Mouse (Mus musculus) brain, embryonic 14.5 days (tissue): Measurements from ENCODE around the gene Car10. TPM values are rescaled to one million over a fixed set of nuclear protein-coding genes. Genes with fewer than 3 reads are reported as not detected.
A peak's percentile ranks its signal among the peaks of the same experiment; 100 is the strongest.

Source experiments
- DNase-seq: peaks from one replicate; pipeline ENCODE4 v3.0.0-alpha.2; 2011; ENCODE audit warnings: low read depth
- CTCF ChIP-seq: fragments of 200-500 bp; IDR thresholded peaks from 2 replicates; pipeline ENCODE4 v1.5.1; 2012; ENCODE audit warnings: inconsistent platforms, mild to moderate bottlenecking, moderate library complexity, borderline replicate concordance; ENCODE audit not compliant: insufficient read depth, insufficient read length; ENCODE audit errors: extremely low read depth
- POLR2A ChIP-seq: fragments of 200-500 bp; IDR thresholded peaks from 2 replicates; pipeline ENCODE4 v1.6.1; 2012; ENCODE audit warnings: mild to moderate bottlenecking, inconsistent platforms, borderline replicate concordance; ENCODE audit not compliant: poor library complexity, insufficient read depth, insufficient read length, severe bottlenecking; ENCODE audit errors: extremely low read depth
- polyA plus RNA-seq: library from polyadenylated mRNA; depleted of rRNA; stranded (reverse); fragments of >200 nt; gene quantifications from 2 replicates; pipeline ENCODE4 v1.2.3, GENCODE M21; 2012

The Car10 gene
- polyA plus RNA-seq, 1 experiment: 28.5 TPM

DNA sequence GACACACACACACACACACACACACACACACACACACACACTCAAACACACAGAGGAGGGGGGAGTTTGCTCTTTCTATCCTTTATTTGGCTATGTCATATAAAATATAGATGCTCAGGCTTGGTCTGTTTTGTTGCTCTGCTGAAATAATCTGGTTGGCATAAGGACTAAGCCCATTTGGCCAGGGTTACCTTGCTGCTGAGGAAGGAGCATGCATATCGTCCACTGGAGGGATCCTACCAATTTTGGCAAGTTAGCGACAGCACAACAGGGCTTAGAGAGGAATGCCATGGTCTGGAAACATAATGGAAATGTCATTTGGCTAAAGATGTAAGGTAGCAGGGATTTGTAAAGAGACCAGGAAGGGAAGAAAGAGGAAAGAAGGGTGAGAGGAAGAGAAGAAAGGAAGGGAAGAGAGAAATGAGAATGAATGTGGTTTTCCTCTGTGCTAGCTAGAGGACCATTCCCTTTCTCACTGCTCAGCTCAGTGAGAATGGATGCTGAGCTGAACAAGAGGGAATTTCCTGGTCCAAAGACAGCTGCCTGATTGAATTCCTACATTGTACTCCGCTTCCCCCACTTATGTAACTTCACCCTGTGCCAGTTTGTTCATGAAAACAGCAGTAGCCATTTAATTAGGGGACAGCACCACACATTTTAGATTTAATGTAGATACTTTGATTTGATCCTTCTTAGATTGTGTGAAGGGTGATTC, 5.4 kb downstream of the Car10 start:
- DNase-seq: no peak
- TF ChIP-seq POLR2A (no peak), CTCF (no peak)

DNA sequence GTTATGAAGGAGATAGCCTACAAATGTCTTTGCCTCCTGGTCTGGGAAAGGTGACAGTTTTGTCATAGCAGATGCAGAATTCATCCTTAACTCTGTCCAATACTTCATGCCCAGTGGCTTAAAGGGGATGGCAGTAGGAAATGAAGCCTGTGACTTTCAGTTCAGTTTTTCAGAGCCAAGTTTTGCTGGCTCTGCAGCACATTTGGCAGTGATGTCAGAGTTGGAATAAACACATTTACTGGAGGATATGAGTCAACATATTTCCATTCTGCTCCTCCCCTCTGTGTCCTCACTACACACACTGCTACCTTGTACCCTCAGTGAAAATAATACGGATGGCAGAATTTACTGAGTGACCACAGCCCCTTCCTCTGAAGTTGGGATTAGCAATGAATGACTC, 11.6 kb downstream of the Car10 start:
- no peak for DNase-seq
- TF ChIP-seq CTCF: no peak
- TF ChIP-seq POLR2A: no peak

DNA sequence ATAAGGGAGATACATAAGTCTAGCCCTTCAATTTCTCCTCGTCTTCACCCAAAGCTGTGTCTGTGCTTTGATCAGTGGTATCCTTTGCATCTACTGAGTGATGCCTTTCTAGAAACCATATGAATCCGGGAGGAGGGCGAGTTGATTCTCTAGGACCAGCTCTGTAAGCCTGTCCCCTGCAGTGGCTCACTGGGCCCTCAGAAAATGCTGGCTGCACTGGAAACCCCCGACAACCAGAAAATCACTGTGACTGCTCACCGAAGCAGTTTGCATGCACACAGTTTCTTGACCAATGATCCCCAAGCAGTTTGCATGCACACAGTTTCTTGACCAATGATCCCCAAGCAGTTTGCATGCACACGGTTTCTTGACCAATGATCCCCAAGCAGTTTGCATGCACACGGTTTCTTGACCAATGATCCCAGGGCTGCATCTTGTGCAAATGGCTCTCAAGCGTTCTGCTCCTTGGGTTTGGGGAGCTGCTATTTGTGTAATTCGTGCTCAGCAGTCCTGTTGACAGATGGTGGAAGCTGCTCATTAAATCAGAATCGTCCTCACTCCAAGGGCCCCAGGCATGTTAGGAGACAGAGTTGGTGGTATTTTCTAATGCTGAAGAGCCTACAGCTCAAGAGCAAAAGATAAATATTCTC, 23.1 kb downstream of the Car10 start:
- DNase-seq: no peak
- TF ChIP-seq CTCF (no peak), POLR2A (no peak)

DNA sequence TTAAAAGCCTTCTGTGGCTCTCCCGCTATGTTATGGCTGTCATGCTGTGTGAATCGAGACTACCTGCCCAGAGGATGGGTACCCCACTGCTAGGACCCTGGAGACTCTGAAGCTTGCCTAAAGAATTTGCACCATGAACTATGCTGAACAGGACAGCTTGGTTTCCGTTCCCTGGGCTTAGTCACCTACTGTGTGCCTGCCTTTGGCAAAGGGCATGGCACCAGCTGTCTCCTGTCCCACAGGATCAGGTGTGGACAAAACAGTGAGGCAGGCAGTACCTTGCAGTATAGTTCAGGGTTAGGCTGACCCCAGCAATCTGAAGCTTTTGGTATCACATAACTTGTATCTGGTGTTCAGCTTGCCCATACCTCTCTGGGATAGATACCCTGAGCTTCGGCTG, 25.9 kb downstream of the Car10 start:
- no peak for TF ChIP-seq POLR2A
- no peak for TF ChIP-seq CTCF
- no peak for DNase-seq

DNA sequence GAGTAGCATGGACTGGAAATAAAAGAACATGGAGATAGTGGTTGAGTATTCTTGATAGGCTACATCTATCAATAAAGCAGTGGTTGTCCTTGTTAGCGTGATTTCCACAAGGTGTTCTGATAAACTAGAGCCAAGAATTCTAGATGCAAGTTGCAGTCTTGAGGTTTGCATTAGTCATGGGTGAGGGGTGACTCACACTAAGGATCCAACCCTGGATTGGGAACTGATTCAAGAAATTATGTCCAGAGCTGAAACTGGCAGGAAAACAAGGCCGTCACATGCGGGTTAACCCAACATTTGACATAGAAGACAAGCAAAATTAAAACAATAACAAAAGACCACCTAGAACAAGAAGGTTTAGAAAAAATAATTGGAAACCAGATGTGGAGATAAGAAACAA, 28.6 kb downstream of the Car10 start:
- TF ChIP-seq POLR2A: no peak
- TF ChIP-seq CTCF: no peak
- DNase-seq: no peak

DNA sequence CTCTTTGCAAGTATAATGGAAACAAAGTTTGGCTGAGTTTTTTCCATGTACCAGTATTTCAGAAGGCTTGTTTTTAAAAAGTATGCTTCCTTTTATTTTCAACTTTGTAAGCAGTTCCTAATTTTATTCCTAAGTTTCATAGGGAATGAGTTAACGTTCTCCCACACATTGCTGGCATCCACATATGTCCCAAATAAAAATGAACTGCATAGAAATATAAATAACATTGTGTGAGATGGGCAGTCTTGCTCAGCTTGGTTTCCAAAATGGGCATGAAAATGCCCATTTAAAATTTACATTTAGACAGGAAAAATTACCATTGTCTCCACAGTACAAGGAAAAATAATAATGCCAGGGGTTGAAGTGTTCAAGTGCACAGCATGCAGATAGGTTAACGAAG, 30.7 kb downstream of the Car10 start:
- DNase-seq: no peak
- TF ChIP-seq CTCF (no peak), POLR2A (no peak)

DNA sequence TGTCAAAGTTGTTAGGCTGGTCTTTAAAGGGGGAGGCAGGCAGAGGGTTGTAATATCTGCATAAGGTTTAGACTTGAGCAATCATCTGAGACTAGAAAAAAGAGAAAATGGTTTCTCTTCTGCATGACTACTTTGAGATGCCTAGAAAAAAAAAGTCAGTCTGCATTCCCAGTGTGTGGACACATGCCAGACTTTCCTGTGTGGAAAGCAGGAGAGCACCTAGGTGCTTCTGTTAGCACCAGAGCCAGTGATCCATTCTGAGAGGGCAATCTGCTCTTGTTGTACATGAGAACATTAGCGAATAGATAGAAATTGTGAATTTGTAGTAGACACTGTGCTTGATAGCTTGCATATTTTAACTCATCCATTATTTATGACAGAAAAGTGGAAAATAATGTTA, 40.0 kb downstream of the Car10 start:
- no peak for DNase-seq
- TF ChIP-seq POLR2A (no peak), CTCF (no peak)

DNA sequence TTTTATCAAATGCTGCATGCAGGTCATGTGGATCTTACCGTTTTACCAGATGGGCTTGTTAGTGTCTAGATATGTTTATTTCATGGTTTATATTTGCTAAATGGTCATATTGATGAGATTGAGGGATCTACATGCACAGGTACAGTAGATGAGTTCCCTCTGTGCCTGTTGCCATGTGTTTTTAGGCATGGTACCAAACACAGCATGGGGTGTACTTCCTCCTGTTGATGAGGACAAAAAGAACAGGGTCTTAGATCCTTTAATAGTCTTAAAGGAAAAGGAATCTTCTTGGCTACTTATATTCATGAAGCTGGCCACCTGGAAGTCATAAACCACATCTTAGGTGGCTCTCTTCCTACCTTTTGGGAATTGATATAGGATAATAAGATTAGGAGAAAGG, 43.9 kb downstream of the Car10 start:
- DNase-seq: no peak
- TF ChIP-seq POLR2A: no peak
- no peak for TF ChIP-seq CTCF

DNA sequence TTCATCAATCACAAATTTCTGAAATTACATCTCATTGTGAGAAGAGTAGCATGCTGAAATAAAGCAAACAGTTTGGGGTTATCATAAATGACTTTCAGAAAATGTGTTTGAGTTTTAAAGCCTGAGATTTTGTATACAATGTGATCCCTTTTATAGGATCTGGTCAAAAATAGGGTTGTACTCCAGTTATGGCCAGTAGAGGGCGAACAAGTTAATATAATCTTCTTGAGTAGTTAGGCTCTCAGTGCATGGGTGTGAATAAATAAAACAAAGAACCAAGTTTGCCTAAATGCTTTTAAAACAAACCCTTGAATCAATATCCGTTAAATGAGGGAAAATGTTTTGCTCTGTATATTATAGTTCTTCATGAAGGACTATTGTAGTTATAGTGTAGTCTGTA, 46.7 kb downstream of the Car10 start:
- DNase-seq: peak; percentile 75
- no peak for TF ChIP-seq CTCF
- no peak for TF ChIP-seq POLR2A

DNA sequence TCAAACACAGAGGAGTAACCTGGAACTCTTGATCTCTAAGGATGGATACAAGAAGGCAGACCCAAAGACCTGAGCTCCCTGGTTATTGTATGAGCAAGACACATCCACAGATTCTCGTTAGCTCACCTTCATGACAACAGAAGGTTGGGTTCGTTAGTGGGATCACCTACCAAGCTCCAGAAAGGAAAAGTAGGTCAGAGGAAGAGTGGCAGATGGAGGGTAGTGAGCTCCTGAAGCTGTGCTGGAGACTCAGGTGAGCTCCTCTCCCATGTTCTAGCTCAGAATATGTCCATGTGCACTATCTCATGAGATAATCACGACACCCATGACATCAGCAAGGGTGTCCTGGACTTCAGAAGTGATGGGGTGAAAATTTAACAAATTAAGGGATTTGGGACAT, 57.1 kb downstream of the Car10 start:
- TF ChIP-seq POLR2A: no peak
- TF ChIP-seq CTCF: no peak
- DNase-seq: no peak

DNA sequence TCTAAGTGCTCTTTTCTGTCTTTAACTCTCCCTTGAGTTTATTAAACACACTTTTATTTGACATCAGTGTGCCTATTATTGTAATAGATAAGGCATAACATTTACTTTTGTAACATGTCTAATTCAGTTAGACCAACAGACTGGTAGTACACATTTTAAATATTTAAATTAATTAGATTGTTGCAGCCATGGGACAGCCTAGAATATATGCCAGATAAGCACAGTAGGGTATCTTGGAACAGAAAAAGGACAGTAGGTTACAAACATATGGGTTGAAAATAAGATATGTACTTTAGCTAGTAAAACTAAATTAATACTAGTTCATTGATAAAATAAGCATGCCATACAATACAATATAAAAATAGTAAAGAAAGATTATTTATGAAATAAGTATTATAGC, 74.6 kb downstream of the Car10 start:
- no peak for DNase-seq
- TF ChIP-seq CTCF (no peak), POLR2A (no peak)
